8 mouse cellular contexts compared by ENCODE assay signal in genomic region chr19:5023621-5024479, GRCm38 (mm10). TPM values are rescaled to one million over a fixed set of nuclear protein-coding genes. Genes with fewer than 3 reads are reported as not detected.
DNase-seq lines count a peak whose midpoint lies in the region; ATAC-seq lines count a peak whose summit lies in the region.

TSS of gene Slc29a2 (plus strand) at chr19:5023860.

- peak; percentile 97 for DNase-seq in R1 (ENCODE audit: low read depth, low spot score)
- DNase-seq in cerebellum, postnatal 25 days: peak; percentile 93 to 94
- peak; percentile 88 to 91 for DNase-seq in frontal cortex, postnatal 36 days (ENCODE audit: low spot score in 2 of 2)
- peak; percentile 81 to 93 for DNase-seq in left cerebral cortex, adult 18-20 months (ENCODE audit: low spot score in 2 of 2)
- peak; percentile 93 to 94 for DNase-seq in lung, postnatal 4 days
- DNase-seq in retina, postnatal 1 day: peak; percentile 94
- peak; percentile 88 for DNase-seq in thymus, postnatal 4 days

- peak within 1 kb of the TSS; percentile 83 for H3K27ac ChIP-seq in hindbrain, embryonic 15.5 days (replicated peaks)

- H3K4me1 ChIP-seq in hindbrain, embryonic 15.5 days (replicated peaks): peaks cover 19% of the 10 kb centered on the region

- H3K4me2 ChIP-seq in hindbrain, embryonic 15.5 days: peak within 1 kb of the TSS; percentile 69

- ATAC-seq in hindbrain, embryonic 15.5 days (ENCODE audit: low FRiP score, low read depth): peak; percentile 95

- peak within 1 kb of the TSS; percentile 78 for H3K9ac ChIP-seq in hindbrain, embryonic 15.5 days

- H3K36me3 ChIP-seq in hindbrain, embryonic 15.5 days: peaks cover 6% of the 10 kb centered on the region

- no peaks in the 10 kb centered on the region for H3K27me3 ChIP-seq in hindbrain, embryonic 15.5 days

- under 1% methylated on average over 62 of the region's 62 CpGs for WGBS in hindbrain, embryonic 15.5 days

- no peaks in the 10 kb centered on the region for H3K9me3 ChIP-seq in hindbrain, embryonic 15.5 days

- peak within 1 kb of the TSS; percentile 60 for H3K4me3 ChIP-seq in hindbrain, embryonic 15.5 days

RNA-seq across cellular contexts. Expression of gene Slc29a2, which starts in this region (rescaled TPM):
- polyA plus RNA-seq in hindbrain, embryonic 15.5 days (2015; fragmentation: Nextera tagmentation; extraction: Ambion mirVana): 12.2 and 15.4 TPM in 2 replicates
- 10 to 100 TPM; 13.4 to 16.4 TPM for total RNA-seq in left cerebral cortex, adult 18-20 months (2021)

Comparison
In these comparisons a context has a peak if more than half of its experiments do, and no peak if none do; other contexts are left out.
1. Peak in every context shown above with its lines: DNase-seq, ATAC-seq, H3K4me3 ChIP-seq and H3K27ac ChIP-seq.